ENCODE assay signal across 9 mouse cellular contexts in the genomic region with DNA sequence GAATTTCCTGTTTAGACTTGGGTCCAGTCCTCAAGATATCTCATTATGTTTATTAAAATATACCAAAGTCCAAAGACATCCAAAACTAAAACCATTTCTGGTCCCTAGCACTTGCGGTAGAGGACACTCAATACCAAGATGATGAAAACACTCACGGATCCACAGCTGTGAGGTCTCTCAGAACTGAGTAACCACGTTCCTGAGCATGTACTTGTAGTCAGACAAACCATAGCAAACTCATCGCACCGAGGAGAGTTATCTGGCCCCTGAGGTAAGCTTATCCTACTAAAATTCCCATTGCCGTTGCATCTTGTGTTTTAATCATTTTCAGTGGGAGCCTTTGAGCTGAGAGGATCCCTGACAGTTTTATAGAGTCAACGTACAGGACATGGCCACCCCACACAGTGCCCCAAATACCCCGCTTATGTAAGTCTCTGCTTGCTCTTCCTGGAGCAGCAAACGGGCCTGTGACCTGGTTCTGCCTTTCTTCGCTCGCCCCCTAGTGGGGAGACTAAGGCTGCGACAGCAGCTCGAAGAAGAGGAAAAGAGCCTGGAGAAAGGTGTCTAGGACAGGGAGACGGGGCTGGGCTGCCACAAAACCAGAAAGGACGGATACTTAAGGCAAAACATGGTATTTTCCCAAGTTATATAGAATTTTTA.
DNase-seq lines count a peak whose midpoint lies in the region; ATAC-seq lines count a peak whose summit lies in the region.
"Had no signal": no experiment of that assay in that cellular context is flagged by ENCODE, and none has a peak within 500 bp of the region (broad histone marks: within the 10 kb centered on the region; RNA-seq: fewer than 3 reads in every experiment).

No protein-coding gene starts in this region.

- ATAC-seq in forebrain, embryonic 13.5 days, result peak; percentile 82

- no peaks in the 10 kb centered on the region for H3K27me3 ChIP-seq in forebrain, embryonic 13.5 days
- H3K27me3 ChIP-seq in hindbrain, embryonic 10.5 days (ENCODE audit: insufficient read depth, poor library complexity, severe bottlenecking), result peaks cover 14% of the 10 kb centered on the region
- H3K27me3 ChIP-seq: liver, embryonic 15.5 days had no signal

- no peak overlapping the region for H3K9ac ChIP-seq in forebrain, embryonic 13.5 days
- H3K9ac ChIP-seq: liver, embryonic 15.5 days had no signal

- H3K4me3 ChIP-seq in forebrain, embryonic 13.5 days, result no peak overlapping the region
- H3K4me3 ChIP-seq in hindbrain, embryonic 10.5 days, result no peak overlapping the region
- H3K4me3 ChIP-seq: liver, embryonic 15.5 days had no signal

- peak overlapping the region; percentile 15; the same call in 1 of the 2 replicates for H3K4me2 ChIP-seq in forebrain, embryonic 13.5 days
- H3K4me2 ChIP-seq: liver, embryonic 15.5 days had no signal

- no peaks in the 10 kb centered on the region for H3K36me3 ChIP-seq in forebrain, embryonic 13.5 days (ENCODE audit: poor library complexity, severe bottlenecking)
- H3K36me3 ChIP-seq in hindbrain, embryonic 10.5 days, result no peaks in the 10 kb centered on the region
- H3K36me3 ChIP-seq: liver, embryonic 15.5 days had no signal

- no peaks in the 10 kb centered on the region for H3K9me3 ChIP-seq in forebrain, embryonic 13.5 days (replicated peaks)
- no peaks in the 10 kb centered on the region for H3K9me3 ChIP-seq in hindbrain, embryonic 10.5 days
- H3K9me3 ChIP-seq: liver, embryonic 15.5 days had no signal

- no peak overlapping the region for H3K27ac ChIP-seq in forebrain, embryonic 13.5 days
- no peak overlapping the region for H3K27ac ChIP-seq in hindbrain, embryonic 10.5 days
- H3K27ac ChIP-seq: liver, embryonic 15.5 days had no signal

- peaks cover 25% of the 10 kb centered on the region for H3K4me1 ChIP-seq in forebrain, embryonic 13.5 days
- peaks cover 12% of the 10 kb centered on the region; the same call in 1 of the 2 replicates for H3K4me1 ChIP-seq in hindbrain, embryonic 10.5 days (replicated peaks)
- H3K4me1 ChIP-seq: liver, embryonic 15.5 days had no signal

- DNase-seq in ES-CJ7 (ENCODE audit: low read depth, low spot score), result peak; percentile 87
- peak; percentile 58 for DNase-seq in c-Kit-positive CD71-negative TER-119-negative erythroid progenitor cells, embryonic 14.5 days (ENCODE audit: low read depth)
- DNase-seq in hindbrain, embryonic 10.5 days (ENCODE audit: low spot score), result peak; percentile 87
- DNase-seq in layer of hippocampus, adult 9-10 months (ENCODE audit: low spot score), result peak; percentile 63
- peak; percentile 88 for DNase-seq in lung, postnatal 14 days
- DNase-seq in retina, embryonic 14.5 days (ENCODE audit: low spot score), result peak; percentile 90
- peak; percentile 66 for DNase-seq in urinary bladder, adult 2 months (ENCODE audit: low spot score)

- 25% methylated on average over 15 of the region's 15 CpGs for WGBS in forebrain, embryonic 13.5 days
- 35% methylated on average over 15 of the region's 15 CpGs for WGBS in hindbrain, embryonic 10.5 days
